Mouse (Mus musculus) kidney, adult 8-10 months (tissue): ENCODE results near the gene Fermt1.

Experiments used
- DNase-seq, 2 experiments: peaks; one replicate each; pipeline ENCODE4 v3.0.0; 2022

Fermt1 gene

GRCm38 (mm10) chr2:132860435-132860834 is 85.3 kb downstream of the Fermt1 start:
- DNase-seq: no peak

DNA sequence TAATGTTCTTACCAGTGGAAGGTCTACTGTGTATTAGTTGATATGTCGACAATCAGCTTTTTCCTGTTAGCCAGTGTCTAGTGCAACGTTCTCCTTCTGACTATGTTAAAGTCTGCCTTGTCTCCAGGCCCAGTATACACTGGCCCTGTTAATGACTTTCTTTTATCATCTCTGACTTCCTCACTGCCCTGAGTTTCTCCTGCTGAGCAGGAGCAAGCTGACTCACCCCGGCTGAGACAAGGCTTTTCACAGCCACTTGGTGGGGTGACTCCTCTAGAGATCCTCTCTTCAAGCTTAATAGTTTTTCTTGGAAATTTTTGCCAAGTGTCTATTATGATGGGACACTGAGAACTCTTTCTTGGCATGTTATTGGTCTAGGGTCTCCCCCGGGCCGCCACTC is 89.4 kb downstream of the Fermt1 start:
- DNase-seq: no peak
